Mouse (Mus musculus): ENCODE results near the gene Ptcd2.

Gene Ptcd2

DNA sequence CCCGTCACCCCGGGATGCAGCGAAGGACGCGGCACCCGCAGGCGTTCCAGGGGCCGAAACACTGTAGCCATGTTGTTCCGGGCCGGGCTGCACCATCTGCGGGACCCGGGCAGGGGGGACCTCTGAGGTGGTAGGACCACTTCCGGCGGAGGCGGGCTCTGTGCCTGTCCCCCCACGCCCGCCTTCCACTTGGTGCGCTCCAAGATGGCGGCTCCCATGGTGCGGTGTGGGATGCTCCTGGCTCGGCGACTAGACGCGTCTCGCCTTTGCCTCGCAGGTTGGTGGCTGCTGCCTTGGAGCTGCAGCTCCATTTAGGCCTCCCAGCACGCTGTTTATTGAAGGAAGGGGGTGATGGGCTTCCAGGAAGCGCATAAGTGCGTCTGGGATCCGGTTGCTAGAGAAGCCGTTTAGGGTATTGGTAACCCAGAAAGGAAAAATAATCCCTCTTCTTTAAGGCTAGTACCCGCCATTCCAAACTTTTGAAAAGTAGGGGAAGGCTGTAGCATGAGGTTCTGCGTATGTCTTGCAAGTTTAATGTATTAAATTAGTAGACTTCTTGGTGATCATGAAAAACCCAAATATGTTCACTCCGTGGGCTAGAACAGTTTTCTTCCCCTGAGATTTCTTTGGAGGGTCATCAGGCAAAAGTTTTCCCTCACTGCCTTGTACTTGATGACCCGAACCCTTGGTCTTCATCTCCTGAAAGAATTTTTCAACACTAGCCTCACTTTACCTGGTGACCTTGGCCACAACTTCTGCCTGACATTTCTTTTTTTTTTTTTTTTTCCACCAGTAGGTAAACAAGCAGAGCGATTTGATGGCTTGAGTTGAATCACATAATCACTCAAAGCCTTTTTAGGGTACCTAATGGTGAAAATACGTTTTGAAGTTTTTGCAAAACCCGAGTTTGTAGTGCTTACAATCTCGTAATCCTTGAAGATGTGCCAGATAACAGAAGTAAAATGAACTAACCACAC lies at the start of gene Ptcd2, which contains the start of gene Mrps27:
Gene Ptcd2, minus strand, starts transcription at position 107 of the 977 bp plus-strand sequence.
Gene Mrps27, plus strand, starts transcription at position 188 of the 977 bp plus-strand sequence.
- peak; percentile 50; the same call in 1 of the 2 replicates for TF ChIP-seq GATA4 (IDR thresholded peaks at IDR 0.05; ENCODE audit: insufficient replicate concordance, low read length)

DNA sequence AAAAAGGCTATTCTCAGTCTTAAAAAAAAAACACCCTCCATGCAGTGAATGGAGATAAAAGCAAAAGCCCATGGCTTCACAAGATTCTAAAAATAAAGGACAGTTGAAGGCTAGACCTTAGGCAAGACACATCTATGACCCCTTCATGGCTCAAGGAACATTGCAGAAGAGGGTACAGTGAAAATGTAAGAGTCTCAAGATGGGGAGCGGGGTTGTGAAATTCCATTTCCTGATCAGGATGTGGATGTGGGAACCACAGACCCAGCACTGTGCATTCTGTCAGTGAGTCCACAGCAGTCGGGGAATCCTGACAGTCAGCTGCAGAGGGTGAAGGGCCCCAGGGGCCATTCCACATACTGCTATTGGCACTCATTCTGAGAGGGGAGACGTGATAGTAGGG lies 48.6 kb upstream of the Ptcd2 start:
- TF ChIP-seq GATA4 (IDR thresholded peaks at IDR 0.05; ENCODE audit: insufficient replicate concordance, low read length), result no peak

- TF ChIP-seq GATA4 (IDR thresholded peaks at IDR 0.05; ENCODE audit: insufficient replicate concordance, low read length), result no peak
Measured at GRCm38 (mm10) chr13:99391417-99391816, 46.9 kb upstream of the Ptcd2 start.

DNA sequence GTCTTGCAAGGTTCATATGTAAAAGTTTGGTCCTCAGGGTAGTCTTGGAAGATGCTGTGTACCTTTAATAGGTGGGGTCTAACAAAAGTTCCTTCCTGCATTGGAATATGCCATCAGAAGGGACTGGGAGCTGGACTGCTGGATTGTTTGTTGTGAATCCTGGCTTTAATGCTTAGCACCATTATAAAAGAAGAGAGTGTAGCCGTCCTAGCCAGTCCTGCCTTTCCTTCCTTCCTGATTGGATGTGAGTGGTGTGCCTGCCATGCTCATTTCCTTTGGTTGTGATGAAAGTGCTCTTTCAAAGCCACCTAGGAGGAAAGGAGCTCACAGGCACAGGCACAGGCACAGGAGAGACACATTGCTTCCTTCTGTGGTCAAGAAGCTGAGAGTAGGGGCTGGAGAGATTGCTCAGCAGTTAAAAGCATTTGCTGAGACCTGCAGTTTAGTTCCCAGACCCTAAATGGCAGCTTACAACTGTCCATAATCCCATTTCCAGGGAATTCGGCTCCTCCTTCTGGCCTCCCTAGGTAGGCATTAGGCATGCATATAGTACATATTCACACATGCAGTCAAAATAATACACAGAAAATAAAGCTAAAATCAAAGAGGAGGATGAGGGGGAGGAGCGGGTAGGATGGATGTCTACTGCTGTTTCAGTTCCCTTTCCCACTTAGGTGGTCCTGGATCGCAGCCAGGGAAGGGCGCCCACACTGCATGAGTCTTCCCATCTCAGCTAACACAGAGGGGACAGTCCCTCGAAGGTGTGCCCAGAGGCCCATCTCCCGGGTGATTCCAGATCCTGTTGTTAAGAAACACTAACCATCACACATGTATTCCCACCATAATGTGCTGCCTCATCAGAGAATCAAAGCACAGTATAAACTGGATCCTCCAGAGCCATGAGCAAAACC lies 43.7 kb upstream of the Ptcd2 start:
- no peak for TF ChIP-seq GATA4 (IDR thresholded peaks at IDR 0.05; ENCODE audit: insufficient replicate concordance, low read length)

- TF ChIP-seq GATA4 (IDR thresholded peaks at IDR 0.05; ENCODE audit: insufficient replicate concordance, low read length), result no peak
Measured at GRCm38 (mm10) chr13:99386341-99386740, 41.8 kb upstream of the Ptcd2 start.

GRCm38 (mm10) chr13:99385911-99386310 lies 41.4 kb upstream of the Ptcd2 start:
- TF ChIP-seq GATA4 (IDR thresholded peaks at IDR 0.05; ENCODE audit: insufficient replicate concordance, low read length), result no peak

DNA sequence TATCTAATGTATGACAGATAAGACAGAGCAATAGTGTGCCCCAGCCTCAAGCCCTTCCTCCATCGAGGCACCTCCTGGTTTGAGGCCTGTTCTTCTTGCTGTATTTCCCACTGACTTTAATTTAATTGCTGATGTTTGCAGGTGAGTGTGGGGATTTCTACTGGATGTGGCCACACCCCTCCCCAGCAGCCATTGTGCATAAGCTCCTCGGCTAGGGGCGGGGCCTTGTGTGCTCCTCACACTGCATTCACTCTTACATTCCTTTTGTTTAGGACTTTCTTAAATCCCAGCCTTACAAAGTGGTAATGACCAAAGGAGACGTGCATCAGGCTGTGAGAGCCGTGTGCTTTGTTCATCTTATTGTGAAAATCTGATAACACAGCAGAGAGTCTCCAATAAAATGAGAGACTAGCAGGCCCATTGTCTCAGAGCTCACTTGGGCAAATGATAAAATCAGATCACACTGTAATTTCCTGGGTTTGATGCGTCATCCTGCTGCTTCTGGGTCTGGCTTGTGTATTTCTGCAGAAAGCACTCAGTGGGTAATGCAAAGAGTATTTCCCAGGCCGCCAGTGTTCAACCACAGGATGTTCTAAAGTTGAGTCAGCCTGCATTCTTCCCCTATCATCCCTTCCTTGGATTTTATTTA lies 40.2 kb upstream of the Ptcd2 start:
- no peak for TF ChIP-seq GATA4 (IDR thresholded peaks at IDR 0.05; ENCODE audit: insufficient replicate concordance, low read length)

DNA sequence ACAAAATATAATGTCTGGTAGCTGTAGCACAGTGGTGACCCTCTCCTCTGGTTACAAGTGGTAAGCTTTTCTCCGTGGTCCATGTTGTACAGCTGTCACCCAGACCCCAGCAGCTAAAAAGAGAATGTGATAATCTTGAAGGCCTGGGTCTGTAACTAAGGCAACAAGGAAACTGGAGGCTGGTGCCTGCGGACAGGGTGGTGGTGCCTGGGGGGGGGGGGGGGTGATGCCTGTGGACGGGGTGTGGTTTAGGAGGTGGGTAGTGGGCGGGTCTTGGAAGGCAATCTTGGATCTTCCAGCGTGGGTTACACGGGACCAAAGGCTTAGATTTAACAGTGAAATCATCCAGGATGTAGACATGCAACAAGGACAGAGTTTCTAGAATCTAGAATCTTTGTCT lies 37.9 kb upstream of the Ptcd2 start:
- no peak for TF ChIP-seq GATA4 (IDR thresholded peaks at IDR 0.05; ENCODE audit: insufficient replicate concordance, low read length)

GRCm38 (mm10) chr13:99378223-99378622 lies 33.7 kb upstream of the Ptcd2 start:
- TF ChIP-seq GATA4 (IDR thresholded peaks at IDR 0.05; ENCODE audit: insufficient replicate concordance, low read length), result no peak

DNA sequence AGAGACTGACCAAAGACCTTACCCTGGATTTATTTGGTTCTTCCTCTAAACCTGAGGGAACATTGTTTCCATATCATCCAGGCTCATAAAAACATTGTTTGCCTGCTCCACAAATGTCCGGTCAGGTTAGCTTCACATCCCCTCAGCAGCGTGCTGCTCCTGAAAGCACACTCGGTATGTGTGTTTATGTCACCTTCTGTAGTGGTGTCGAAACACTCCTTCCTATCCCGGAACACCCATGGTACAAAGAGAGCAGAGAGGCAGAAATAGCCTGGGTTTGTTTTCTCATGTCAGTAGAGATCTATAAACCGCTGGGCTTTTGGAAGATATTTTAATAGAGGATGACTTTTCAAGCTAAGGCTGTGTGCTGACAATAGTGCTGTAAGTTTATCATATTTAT lies 32.5 kb upstream of the Ptcd2 start:
- TF ChIP-seq GATA4 (IDR thresholded peaks at IDR 0.05; ENCODE audit: insufficient replicate concordance, low read length), result no peak

DNA sequence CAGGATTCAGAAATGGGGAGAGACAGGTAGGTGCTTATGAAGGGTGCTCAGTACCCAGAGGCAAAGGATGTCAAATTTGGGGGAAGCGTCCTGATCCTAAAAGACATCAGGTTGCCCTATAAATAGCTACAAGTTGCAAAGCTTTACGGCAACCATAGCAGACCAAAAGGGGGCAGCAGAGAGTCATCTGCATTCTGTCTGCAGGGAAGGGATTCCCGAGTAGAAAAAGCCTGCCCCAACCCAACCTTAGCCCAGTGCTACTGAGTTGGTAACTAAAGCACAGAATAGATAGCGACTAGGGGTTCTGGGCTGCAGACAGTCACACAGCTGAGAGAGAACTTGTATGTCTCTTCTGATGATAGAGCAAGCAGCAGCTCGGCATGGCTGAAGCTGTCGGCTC lies 31.0 kb upstream of the Ptcd2 start:
- TF ChIP-seq GATA4 (IDR thresholded peaks at IDR 0.05; ENCODE audit: insufficient replicate concordance, low read length), result no peak

DNA sequence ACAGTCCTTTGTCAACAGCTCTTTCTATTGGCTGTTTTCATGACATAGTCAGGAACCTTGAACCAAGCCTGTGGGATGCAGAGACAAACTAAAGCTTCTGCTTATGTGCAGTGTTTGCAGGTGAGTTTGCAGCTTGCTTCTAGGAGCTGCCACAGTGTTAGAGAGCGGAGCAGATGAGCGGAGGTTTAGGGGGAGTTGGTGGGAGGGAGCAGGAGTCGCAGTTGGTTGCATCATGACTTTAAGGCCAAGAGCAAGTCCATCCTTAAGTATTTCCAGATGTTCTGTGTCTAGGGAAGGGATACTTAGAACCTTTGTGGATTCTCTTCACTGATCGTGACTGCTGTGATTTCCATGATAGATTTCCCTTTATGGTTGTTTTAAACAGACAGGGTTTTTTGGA lies 29.7 kb upstream of the Ptcd2 start:
- TF ChIP-seq GATA4 (IDR thresholded peaks at IDR 0.05; ENCODE audit: insufficient replicate concordance, low read length), result no peak

- TF ChIP-seq GATA4 (IDR thresholded peaks at IDR 0.05; ENCODE audit: insufficient replicate concordance, low read length), result no peak
Measured at GRCm38 (mm10) chr13:99373684-99374083, 29.2 kb upstream of the Ptcd2 start.

- no peak for TF ChIP-seq GATA4 (IDR thresholded peaks at IDR 0.05; ENCODE audit: insufficient replicate concordance, low read length)
Measured at GRCm38 (mm10) chr13:99371285-99371684, 26.8 kb upstream of the Ptcd2 start.

- TF ChIP-seq GATA4 (IDR thresholded peaks at IDR 0.05; ENCODE audit: insufficient replicate concordance, low read length), result no peak
Measured at GRCm38 (mm10) chr13:99369103-99369502, 24.6 kb upstream of the Ptcd2 start.
